Mouse (Mus musculus): Measurements from ENCODE around the gene Trappc2.

- TF ChIP-seq CTCF (IDR thresholded peaks at IDR 0.05; ENCODE audit: extremely low read depth, insufficient read depth, low read length): no peak
- no peak for TF ChIP-seq POLR2A (IDR thresholded peaks at IDR 0.05; ENCODE audit: extremely low read depth, insufficient read depth, low read length)
These were observed 15.2 kb downstream of the Trappc2 start for GRCm38 (mm10) chrX:166455525-166455924.
